Mouse (Mus musculus): Measurements from ENCODE around the gene Pmfbp1. TPM values are rescaled to one million over a fixed set of nuclear protein-coding genes. Genes with fewer than 3 reads are reported as not detected.
"Not testable (repeated sequence)": the region's sequence is repeated elsewhere in the genome, so short reads cannot be mapped to it uniquely, and the experiment has no call there.

Pmfbp1 gene
- 0.08 and 0.38 TPM in 2 replicates for polyA plus RNA-seq (2014; fragmentation: Nextera tagmentation; extraction: Ambion mirVana)

GRCm38 (mm10) chr8:109493727-109494126, at the start of gene Pmfbp1:
Pmfbp1 (plus strand) TSS chr8:109494027.
- Histone ChIP-seq H3K27me3 (replicated peaks; ENCODE audit: control insufficient read depth, insufficient read depth, low read length) (no peaks in the 10 kb centered on the region), H3K4me2 (ENCODE audit: low read depth, low read length) (no peak within 1 kb of the TSS), H3K9me3 (ENCODE audit: control insufficient read depth, low read length) (no peaks in the 10 kb centered on the region), H3K36me3 (ENCODE audit: control insufficient read depth, insufficient read depth, low read length) (no peaks in the 10 kb centered on the region), H3K4me1 (ENCODE audit: control insufficient read depth, insufficient read depth, low read length) (no peaks in the 10 kb centered on the region), H3K4me3 (ENCODE audit: low read depth, low read length) (no peak within 1 kb of the TSS), H3K9ac (ENCODE audit: low read depth, low read length) (no peak within 1 kb of the TSS), H3K27ac (replicated peaks; ENCODE audit: low read depth, low read length) (no peak within 1 kb of the TSS)
- ATAC-seq (ENCODE audit: low read depth) (no peak), DNase-seq (ENCODE audit: low spot score) (no peak)
- 93% methylated on average over 6 of the region's 6 CpGs for WGBS

GRCm38 (mm10) chr8:109446896-109447295, 46.9 kb upstream of the Pmfbp1 start:
- not testable (repeated sequence) for ATAC-seq (ENCODE audit: low read depth); H3K4me2 ChIP-seq (ENCODE audit: low read depth, low read length); H3K9me3 ChIP-seq (ENCODE audit: control insufficient read depth, low read length); H3K27me3 ChIP-seq (replicated peaks; ENCODE audit: control insufficient read depth, insufficient read depth, low read length); H3K27ac ChIP-seq (replicated peaks; ENCODE audit: low read depth, low read length); H3K9ac ChIP-seq (ENCODE audit: low read depth, low read length); H3K36me3 ChIP-seq (ENCODE audit: control insufficient read depth, insufficient read depth, low read length); DNase-seq (ENCODE audit: low spot score); H3K4me3 ChIP-seq (ENCODE audit: low read depth, low read length); H3K4me1 ChIP-seq (ENCODE audit: control insufficient read depth, insufficient read depth, low read length)
- 34% methylated on average over 7 of the region's 7 CpGs for WGBS

GRCm38 (mm10) chr8:109451000-109451399, 42.8 kb upstream of the Pmfbp1 start:
- no peaks in the 10 kb centered on the region for H3K9me3 ChIP-seq (ENCODE audit: control insufficient read depth, low read length)
- H3K4me1 ChIP-seq (ENCODE audit: control insufficient read depth, insufficient read depth, low read length), result no peaks in the 10 kb centered on the region
- 62% methylated on average over 7 of the region's 7 CpGs for WGBS

GRCm38 (mm10) chr8:109455113-109455512, 38.7 kb upstream of the Pmfbp1 start:
- Histone ChIP-seq H3K36me3 (ENCODE audit: control insufficient read depth, insufficient read depth, low read length) (no peaks in the 10 kb centered on the region), H3K9me3 (ENCODE audit: control insufficient read depth, low read length) (no peaks in the 10 kb centered on the region), H3K9ac (ENCODE audit: low read depth, low read length) (no peak overlapping the region), H3K27ac (replicated peaks; ENCODE audit: low read depth, low read length) (no peak overlapping the region), H3K27me3 (replicated peaks; ENCODE audit: control insufficient read depth, insufficient read depth, low read length) (no peaks in the 10 kb centered on the region), H3K4me1 (ENCODE audit: control insufficient read depth, insufficient read depth, low read length) (no peaks in the 10 kb centered on the region), H3K4me2 (ENCODE audit: low read depth, low read length) (no peak overlapping the region), H3K4me3 (ENCODE audit: low read depth, low read length) (no peak overlapping the region)
- DNase-seq (ENCODE audit: low spot score) (no peak), ATAC-seq (ENCODE audit: low read depth) (no peak)
- WGBS, result 52% methylated on average over 2 of the region's 2 CpGs

More at GRCm38 (mm10) chr8:109451000-109451399, 42.8 kb upstream of the Pmfbp1 start:
- DNase-seq (ENCODE audit: low spot score) (no peak), ATAC-seq (ENCODE audit: low read depth) (no peak)
- H3K36me3 ChIP-seq (ENCODE audit: control insufficient read depth, insufficient read depth, low read length), result no peaks in the 10 kb centered on the region
- no peak overlapping the region for H3K27ac ChIP-seq (replicated peaks; ENCODE audit: low read depth, low read length)
- no peaks in the 10 kb centered on the region for H3K27me3 ChIP-seq (replicated peaks; ENCODE audit: control insufficient read depth, insufficient read depth, low read length)
- no peak overlapping the region for H3K9ac ChIP-seq (ENCODE audit: low read depth, low read length)
- H3K4me2 ChIP-seq (ENCODE audit: low read depth, low read length), result no peak overlapping the region
- H3K4me3 ChIP-seq (ENCODE audit: low read depth, low read length), result no peak overlapping the region

GRCm38 (mm10) chr8:109457387-109457786, 36.4 kb upstream of the Pmfbp1 start:
- 48% methylated on average over 8 of the region's 8 CpGs for WGBS
- no peak overlapping the region for H3K27ac ChIP-seq (replicated peaks; ENCODE audit: low read depth, low read length)
- no peak for DNase-seq (ENCODE audit: low spot score)
- H3K4me2 ChIP-seq (ENCODE audit: low read depth, low read length), result no peak overlapping the region
- H3K4me1 ChIP-seq (ENCODE audit: control insufficient read depth, insufficient read depth, low read length), result no peaks in the 10 kb centered on the region
- no peaks in the 10 kb centered on the region for H3K36me3 ChIP-seq (ENCODE audit: control insufficient read depth, insufficient read depth, low read length)
- H3K9me3 ChIP-seq (ENCODE audit: control insufficient read depth, low read length), result no peaks in the 10 kb centered on the region
- no peaks in the 10 kb centered on the region for H3K27me3 ChIP-seq (replicated peaks; ENCODE audit: control insufficient read depth, insufficient read depth, low read length)
- ATAC-seq (ENCODE audit: low read depth), result no peak
- H3K9ac ChIP-seq (ENCODE audit: low read depth, low read length), result no peak overlapping the region
- no peak overlapping the region for H3K4me3 ChIP-seq (ENCODE audit: low read depth, low read length)

- H3K4me2 ChIP-seq (ENCODE audit: low read depth, low read length), result no peak overlapping the region
- ATAC-seq (ENCODE audit: low read depth) (no peak), DNase-seq (ENCODE audit: low spot score) (no peak)
- 62% methylated on average over 12 of the region's 12 CpGs for WGBS
- no peaks in the 10 kb centered on the region for H3K36me3 ChIP-seq (ENCODE audit: control insufficient read depth, insufficient read depth, low read length)
- no peak overlapping the region for H3K9ac ChIP-seq (ENCODE audit: low read depth, low read length)
- H3K27me3 ChIP-seq (replicated peaks; ENCODE audit: control insufficient read depth, insufficient read depth, low read length), result no peaks in the 10 kb centered on the region
- H3K4me3 ChIP-seq (ENCODE audit: low read depth, low read length), result no peak overlapping the region
- no peaks in the 10 kb centered on the region for H3K9me3 ChIP-seq (ENCODE audit: control insufficient read depth, low read length)
- no peak overlapping the region for H3K27ac ChIP-seq (replicated peaks; ENCODE audit: low read depth, low read length)
- peaks cover 5% of the 10 kb centered on the region for H3K4me1 ChIP-seq (ENCODE audit: control insufficient read depth, insufficient read depth, low read length)
These were observed 35.2 kb upstream of the Pmfbp1 start for GRCm38 (mm10) chr8:109458580-109458979.

GRCm38 (mm10) chr8:109463075-109463474, 30.8 kb upstream of the Pmfbp1 start:
- H3K4me1 ChIP-seq (ENCODE audit: control insufficient read depth, insufficient read depth, low read length), result peaks cover 22% of the 10 kb centered on the region
- H3K9me3 ChIP-seq (ENCODE audit: control insufficient read depth, low read length), result no peaks in the 10 kb centered on the region
- no peak overlapping the region for H3K4me2 ChIP-seq (ENCODE audit: low read depth, low read length)
- H3K36me3 ChIP-seq (ENCODE audit: control insufficient read depth, insufficient read depth, low read length), result no peaks in the 10 kb centered on the region
- ATAC-seq (ENCODE audit: low read depth) (no peak), DNase-seq (ENCODE audit: low spot score) (peak; percentile 34)
- no peak overlapping the region for H3K4me3 ChIP-seq (ENCODE audit: low read depth, low read length)
- H3K27me3 ChIP-seq (replicated peaks; ENCODE audit: control insufficient read depth, insufficient read depth, low read length), result no peaks in the 10 kb centered on the region
- H3K9ac ChIP-seq (ENCODE audit: low read depth, low read length), result no peak overlapping the region
- H3K27ac ChIP-seq (replicated peaks; ENCODE audit: low read depth, low read length), result no peak overlapping the region
- WGBS, result 32% methylated on average over 2 of the region's 2 CpGs

- peaks cover 22% of the 10 kb centered on the region for H3K4me1 ChIP-seq (ENCODE audit: control insufficient read depth, insufficient read depth, low read length)
- ATAC-seq (ENCODE audit: low read depth), result peak; percentile 20; the same call in 1 of the 2 replicates
- H3K4me2 ChIP-seq (ENCODE audit: low read depth, low read length), result peak overlapping the region; percentile 48; the same call in 1 of the 2 replicates
- H3K27me3 ChIP-seq (replicated peaks; ENCODE audit: control insufficient read depth, insufficient read depth, low read length), result no peaks in the 10 kb centered on the region
- no peaks in the 10 kb centered on the region for H3K9me3 ChIP-seq (ENCODE audit: control insufficient read depth, low read length)
- no peaks in the 10 kb centered on the region for H3K36me3 ChIP-seq (ENCODE audit: control insufficient read depth, insufficient read depth, low read length)
- no peak overlapping the region for H3K4me3 ChIP-seq (ENCODE audit: low read depth, low read length)
- no peak overlapping the region for H3K9ac ChIP-seq (ENCODE audit: low read depth, low read length)
- 0 out of 2 replicates have a peak overlapping the region, but pooled peaks have one; percentile 39 for H3K27ac ChIP-seq (replicated peaks; ENCODE audit: low read depth, low read length)
- 43% methylated on average over 13 of the region's 13 CpGs for WGBS
- no peak for DNase-seq (ENCODE audit: low spot score)
These were observed 30.0 kb upstream of the Pmfbp1 start for GRCm38 (mm10) chr8:109463677-109464313.

- Histone ChIP-seq H3K36me3 (ENCODE audit: control insufficient read depth, insufficient read depth, low read length) (no peaks in the 10 kb centered on the region), H3K27ac (replicated peaks; ENCODE audit: low read depth, low read length) (peak overlapping the region; percentile 39), H3K9me3 (ENCODE audit: control insufficient read depth, low read length) (no peaks in the 10 kb centered on the region), H3K4me1 (ENCODE audit: control insufficient read depth, insufficient read depth, low read length) (peaks cover 22% of the 10 kb centered on the region), H3K27me3 (replicated peaks; ENCODE audit: control insufficient read depth, insufficient read depth, low read length) (no peaks in the 10 kb centered on the region), H3K4me3 (ENCODE audit: low read depth, low read length) (peak overlapping the region; percentile 13; the same call in 1 of the 2 replicates), H3K9ac (ENCODE audit: low read depth, low read length) (no peak overlapping the region), H3K4me2 (ENCODE audit: low read depth, low read length) (peak overlapping the region; percentile 48)
- DNase-seq (ENCODE audit: low spot score) (peak; percentile 92), ATAC-seq (ENCODE audit: low read depth) (peak; percentile 87)
- WGBS, result 23% methylated on average over 15 of the region's 15 CpGs
These were observed 29.4 kb upstream of the Pmfbp1 start for GRCm38 (mm10) chr8:109464451-109464891.
